Mouse (Mus musculus) MEL (cell line): ENCODE results near the gene Pabpc6. TPM values are rescaled to one million over a fixed set of nuclear protein-coding genes. Genes with fewer than 3 reads are reported as not detected.

ENCODE experiments used
- DNase-seq: peaks from one replicate; pipeline ENCODE4 v3.0.0; 2011; ENCODE audit warnings: low read depth, low spot score
- H3K27ac ChIP-seq: 2 replicates; pipeline ENCODE4 v1.5.1; 2012; ENCODE audit warnings: low read depth, mild to moderate bottlenecking, control low read depth, low read length, moderate library complexity; ENCODE audit not compliant: control insufficient read depth
- H3K27me3 ChIP-seq, 2 experiments: fragments of 150-350 bp in 1 of 2; sonication (generic) in 1 of 2; 2 replicates each; pipeline ENCODE4 v1.6.1; 2012; ENCODE audit warnings: low read length in 2 of 2, mild to moderate bottlenecking in 2 of 2, improper control_type of control experiment in 1 of 2, moderate library complexity in 1 of 2; ENCODE audit not compliant: insufficient read depth in 2 of 2, control insufficient read depth in 1 of 2
- H3K36me3 ChIP-seq, 2 experiments: 2 replicates each; pipeline ENCODE4 v1.6.1; 2012 to 2014; ENCODE audit warnings: low read length in 2 of 2, improper control_type of control experiment in 1 of 2, inconsistent platforms in 1 of 2, mild to moderate bottlenecking in 1 of 2; ENCODE audit not compliant: insufficient read depth in 2 of 2, control insufficient read depth in 1 of 2
- H3K4me1 ChIP-seq, 2 experiments: fragments of 150-350 bp in 1 of 2; sonication (generic) in 1 of 2; 2 replicates each; pipeline ENCODE4 v1.6.1; 2012; ENCODE audit warnings: low read length in 2 of 2, improper control_type of control experiment in 1 of 2, mild to moderate bottlenecking in 1 of 2; ENCODE audit not compliant: insufficient read depth in 2 of 2, control insufficient read depth in 1 of 2
- H3K4me3 ChIP-seq, 2 experiments: fragments of 150-350 bp in 1 of 2; sonication (generic) in 1 of 2; 2 replicates each; pipeline ENCODE4 v1.5.1; 2012; ENCODE audit warnings: low read depth in 2 of 2, low read length in 2 of 2, mild to moderate bottlenecking in 2 of 2, moderate library complexity in 2 of 2, control low read depth in 1 of 2, improper control_type of control experiment in 1 of 2; ENCODE audit not compliant: control insufficient read depth in 1 of 2, insufficient read depth in 1 of 2
- H3K79me2 ChIP-seq: 2 replicates; pipeline ENCODE4 v1.6.1; 2012; ENCODE audit warnings: mild to moderate bottlenecking, low read length, moderate library complexity; ENCODE audit not compliant: control insufficient read depth, poor library complexity, insufficient read depth
- H3K9ac ChIP-seq: 2 replicates; pipeline ENCODE4 v1.6.1; 2012; ENCODE audit warnings: low read depth, mild to moderate bottlenecking, control low read depth, low read length, moderate library complexity; ENCODE audit not compliant: control insufficient read depth, poor library complexity, severe bottlenecking
- H3K9me3 ChIP-seq: fragments of 150-350 bp; sonication (generic); replicated peaks from 2 replicates; pipeline ENCODE4 v1.6.1; 2012; ENCODE audit warnings: mild to moderate bottlenecking, low read length, improper control_type of control experiment, moderate library complexity; ENCODE audit not compliant: insufficient read depth
- CHD1 ChIP-seq: IDR thresholded peaks from 2 replicates; pipeline ENCODE4 v1.6.1; 2012; ENCODE audit warnings: low read depth, mild to moderate bottlenecking, inconsistent platforms, low read length, improper control_type of control experiment
- CHD2 ChIP-seq: IDR thresholded peaks from 2 replicates; pipeline ENCODE4 v1.6.1; 2011; ENCODE audit warnings: low read length, improper control_type of control experiment
- CTCF ChIP-seq, 3 experiments: IDR thresholded peaks in 2 of 3; conservative IDR thresholded peaks in 1 of 3; 2 replicates each; pipeline ENCODE4 v1.5.1; 2011 to 2012; ENCODE audit warnings: low read length in 3 of 3, low read depth in 2 of 3, mild to moderate bottlenecking in 2 of 3, improper control_type of control experiment in 1 of 3, inconsistent platforms in 1 of 3, mixed read lengths in 1 of 3, moderate library complexity in 1 of 3; ENCODE audit not compliant: control insufficient read depth in 1 of 3, insufficient read depth in 1 of 3, poor library complexity in 1 of 3, severe bottlenecking in 1 of 3
- EP300 ChIP-seq, 2 experiments: IDR thresholded peaks; 2 replicates each; pipeline ENCODE4 v1.6.1; 2011; ENCODE audit warnings: improper control_type of control experiment in 2 of 2, low read length in 2 of 2, low read depth in 1 of 2, mild to moderate bottlenecking in 1 of 2
- ETS1 ChIP-seq: IDR thresholded peaks from 2 replicates; pipeline ENCODE4 v1.6.1; 2012; ENCODE audit warnings: low read depth, mild to moderate bottlenecking, inconsistent platforms, low read length, improper control_type of control experiment, moderate library complexity
- GABPA ChIP-seq: IDR thresholded peaks from 2 replicates; pipeline ENCODE4 v1.6.1; 2012; ENCODE audit warnings: low read depth, mild to moderate bottlenecking, inconsistent platforms, low read length, improper control_type of control experiment, moderate library complexity
- GATA1 ChIP-seq: IDR thresholded peaks from 2 replicates; pipeline ENCODE4 v1.6.1; 2011; ENCODE audit warnings: low read depth, low read length, improper control_type of control experiment
- HCFC1 ChIP-seq: IDR thresholded peaks from 2 replicates; pipeline ENCODE4 v1.6.1; 2012; ENCODE audit warnings: low read depth, mild to moderate bottlenecking, inconsistent platforms, low read length, improper control_type of control experiment, moderate library complexity
- JUND ChIP-seq: IDR thresholded peaks from 2 replicates; pipeline ENCODE4 v1.6.1; 2011; ENCODE audit warnings: low read depth, mild to moderate bottlenecking, improper control_type of control experiment, low read length
- MAFK ChIP-seq: IDR thresholded peaks from 2 replicates; pipeline ENCODE4 v1.6.1; 2011; ENCODE audit warnings: low read depth, mild to moderate bottlenecking, low read length, improper control_type of control experiment, borderline replicate concordance
- MAX ChIP-seq: IDR thresholded peaks from 2 replicates; pipeline ENCODE4 v1.6.1; 2011; ENCODE audit warnings: low read length, improper control_type of control experiment
- MEF2A ChIP-seq: IDR thresholded peaks from 2 replicates; pipeline ENCODE4 v1.6.1; 2014; ENCODE audit warnings: low read depth, mild to moderate bottlenecking, inconsistent platforms, low read length, improper control_type of control experiment; ENCODE audit not compliant: poor library complexity, insufficient replicate concordance, severe bottlenecking; ENCODE audit errors: extremely low read depth
- MXI1 ChIP-seq: IDR thresholded peaks from 2 replicates; pipeline ENCODE4 v1.6.1; 2011; ENCODE audit warnings: mild to moderate bottlenecking, low read depth, low read length, improper control_type of control experiment
- MYC ChIP-seq: IDR thresholded peaks from 2 replicates; pipeline ENCODE4 v1.6.1; 2011; ENCODE audit warnings: low read depth, mild to moderate bottlenecking, low read length, improper control_type of control experiment, moderate library complexity
- NELFE ChIP-seq: IDR thresholded peaks from 2 replicates; pipeline ENCODE4 v1.6.1; 2011; ENCODE audit warnings: low read depth, low read length, improper control_type of control experiment
- NRF1 ChIP-seq: IDR thresholded peaks from 2 replicates; pipeline ENCODE4 v1.6.1; 2014; ENCODE audit warnings: low read depth, mild to moderate bottlenecking, inconsistent platforms, low read length, improper control_type of control experiment, moderate library complexity; ENCODE audit not compliant: poor library complexity, insufficient read depth, severe bottlenecking
- POLR2A ChIP-seq, 2 experiments: IDR thresholded peaks; 2 replicates each; pipeline ENCODE4 v1.6.1; 2011 to 2012; ENCODE audit warnings: low read length in 2 of 2, mild to moderate bottlenecking in 2 of 2, control low read depth in 1 of 2, improper control_type of control experiment in 1 of 2, low read depth in 1 of 2, moderate library complexity in 1 of 2; ENCODE audit not compliant: control insufficient read depth in 1 of 2, insufficient read depth in 1 of 2, poor library complexity in 1 of 2
- POLR2AphosphoS2 ChIP-seq: IDR thresholded peaks from 2 replicates; pipeline ENCODE4 v1.6.1; 2011; ENCODE audit warnings: low read length, improper control_type of control experiment
- POLR2AphosphoS5 ChIP-seq: IDR thresholded peaks from 2 replicates; pipeline ENCODE4 v1.6.1; 2012; ENCODE audit warnings: low read depth, borderline replicate concordance, mild to moderate bottlenecking, inconsistent platforms, low read length, moderate library complexity, mixed read lengths
- RAD21 ChIP-seq: IDR thresholded peaks from 2 replicates; pipeline ENCODE4 v1.6.1; 2011; ENCODE audit warnings: mild to moderate bottlenecking, low read depth, low read length, improper control_type of control experiment
- SMC3 ChIP-seq: IDR thresholded peaks from 2 replicates; pipeline ENCODE4 v1.6.1; 2011; ENCODE audit warnings: low read depth, low read length, improper control_type of control experiment
- TAL1 ChIP-seq: IDR thresholded peaks from 2 replicates; pipeline ENCODE4 v1.6.1; 2012; ENCODE audit warnings: mild to moderate bottlenecking, inconsistent platforms, low read length, moderate library complexity, mixed read lengths
- TBP ChIP-seq: IDR thresholded peaks from 2 replicates; pipeline ENCODE4 v1.8.0; 2011; ENCODE audit warnings: low read depth, low read length, improper control_type of control experiment
- TCF12 ChIP-seq: IDR thresholded peaks from 2 replicates; pipeline ENCODE4 v1.6.1; 2014; ENCODE audit warnings: low read depth, mild to moderate bottlenecking, inconsistent platforms, low read length, improper control_type of control experiment, moderate library complexity
- UBTF ChIP-seq: IDR thresholded peaks from 2 replicates; pipeline ENCODE4 v1.6.1; 2012; ENCODE audit warnings: low read depth, mild to moderate bottlenecking, inconsistent platforms, low read length, improper control_type of control experiment, moderate library complexity, borderline replicate concordance; ENCODE audit not compliant: insufficient read depth
- USF1 ChIP-seq: IDR thresholded peaks from 2 replicates; pipeline ENCODE4 v1.6.1; 2014; ENCODE audit warnings: low read depth, mild to moderate bottlenecking, inconsistent platforms, low read length, improper control_type of control experiment, moderate library complexity
- ZC3H11A ChIP-seq: IDR thresholded peaks from 2 replicates; pipeline ENCODE4 v1.6.1; 2012; ENCODE audit warnings: low read depth, mild to moderate bottlenecking, inconsistent platforms, low read length, improper control_type of control experiment
- ZKSCAN1 ChIP-seq: IDR thresholded peaks from 2 replicates; pipeline ENCODE4 v1.6.1; 2012; ENCODE audit warnings: low read depth, mild to moderate bottlenecking, inconsistent platforms, low read length, improper control_type of control experiment, moderate library complexity
- ZMIZ1 ChIP-seq: IDR thresholded peaks from 2 replicates; pipeline ENCODE4 v1.6.1; 2012; ENCODE audit warnings: low read depth, mild to moderate bottlenecking, inconsistent platforms, low read length, improper control_type of control experiment, moderate library complexity
- ZNF384 ChIP-seq: IDR thresholded peaks from 2 replicates; pipeline ENCODE4 v1.6.1; 2012; ENCODE audit warnings: low read depth, mild to moderate bottlenecking, inconsistent platforms, low read length, improper control_type of control experiment
- polyA plus RNA-seq, 2 experiments: library from polyadenylated mRNA; stranded (reverse) in 1 of 2; unstranded in 1 of 2; fragments of >175 nt in 1 of 2; fragments of >200 nt in 1 of 2; gene quantifications; 2 replicates each; pipeline versions ENCODE4 v1.2.1 to v1.2.4; 2012; ENCODE audit warnings: low replicate concordance in 2 of 2, low read depth in 1 of 2; ENCODE audit not compliant: insufficient read length in 2 of 2, insufficient read depth in 1 of 2, missing spikeins in 1 of 2
- total RNA-seq: library from RNA; depleted of rRNA; stranded (reverse); fragments of 300-350 nt; gene quantifications from 2 replicates; pipeline ENCODE4 v1.2.3, GENCODE M21; 2012

Gene Pabpc6
- total and polyA plus RNA-seq, 3 experiments, result not detected

GRCm38 (mm10) chr17:9631081-9631480 is 38.4 kb downstream of the Pabpc6 start:
- no peaks in the 10 kb centered on the region for H3K27me3 ChIP-seq
- no peak overlapping the region for H3K4me3 ChIP-seq
- no peak overlapping the region for H3K27ac ChIP-seq
- DNase-seq, result no peak
- H3K9me3 ChIP-seq, result no peaks in the 10 kb centered on the region
- no peaks in the 10 kb centered on the region for H3K4me1 ChIP-seq
- no peak overlapping the region for H3K9ac ChIP-seq
- no peaks in the 10 kb centered on the region for H3K36me3 ChIP-seq
- H3K79me2 ChIP-seq, result no peaks in the 10 kb centered on the region
- no peak for TF ChIP-seq EP300 (IDR thresholded peaks at IDR 0.05; ENCODE audit: low read depth in 1 of 2, low read length in 2 of 2)
- no peak for TF ChIP-seq MXI1
- no peak for TF ChIP-seq CTCF (IDR thresholded peaks at IDR 0.05 in 2 of 3, conservative IDR thresholded peaks at IDR 0.05 in 1 of 3; ENCODE audit: control insufficient read depth in 1 of 3, insufficient read depth in 1 of 3, low read depth in 2 of 3, low read length in 3 of 3, poor library complexity in 1 of 3, severe bottlenecking in 1 of 3)
- TF ChIP-seq CHD1, result no peak
- no peak for TF ChIP-seq UBTF
- TF ChIP-seq TBP, result no peak
- no peak for TF ChIP-seq CHD2
- no peak for TF ChIP-seq ZNF384
- no peak for TF ChIP-seq NRF1
- TF ChIP-seq POLR2A (IDR thresholded peaks at IDR 0.05; ENCODE audit: control insufficient read depth in 1 of 2, insufficient read depth in 1 of 2, low read depth in 1 of 2, low read length in 2 of 2, poor library complexity in 1 of 2), result no peak
- no peak for TF ChIP-seq ETS1
- no peak for TF ChIP-seq USF1
- no peak for TF ChIP-seq SMC3
- TF ChIP-seq TAL1, result no peak
- no peak for TF ChIP-seq MAFK
- no peak for TF ChIP-seq TCF12
- TF ChIP-seq POLR2AphosphoS2, result no peak
- TF ChIP-seq GABPA, result no peak

GRCm38 (mm10) chr17:9627011-9627410 is 42.5 kb downstream of the Pabpc6 start:
- H3K4me3 ChIP-seq, result no peak overlapping the region
- H3K4me1 ChIP-seq, result no peaks in the 10 kb centered on the region
- no peak overlapping the region for H3K27ac ChIP-seq
- H3K79me2 ChIP-seq, result no peaks in the 10 kb centered on the region
- H3K9me3 ChIP-seq, result no peaks in the 10 kb centered on the region
- no peak for DNase-seq
- no peaks in the 10 kb centered on the region for H3K36me3 ChIP-seq
- TF ChIP-seq JUND (no peak), RAD21 (no peak), MAX (no peak), ZKSCAN1 (no peak), ZMIZ1 (no peak), SMC3 (no peak), GATA1 (no peak), TCF12 (no peak), POLR2AphosphoS5 (no peak), ZNF384 (no peak), HCFC1 (no peak), MEF2A (no peak), NELFE (no peak), ZC3H11A (no peak), UBTF (no peak), MYC (no peak), NRF1 (no peak)
- H3K27me3 ChIP-seq, result no peaks in the 10 kb centered on the region
- H3K9ac ChIP-seq, result no peak overlapping the region
